Mouse (Mus musculus) CD4-positive, CD25-positive, alpha-beta regulatory T cell, adult 2 months (primary cell): ENCODE results near the gene Tma16.

Experiments
- DNase-seq: peaks from one replicate; pipeline ENCODE4 v3.0.0-alpha.2; 2012; ENCODE audit warnings: low read depth, low spot score

The Tma16 gene

DNA sequence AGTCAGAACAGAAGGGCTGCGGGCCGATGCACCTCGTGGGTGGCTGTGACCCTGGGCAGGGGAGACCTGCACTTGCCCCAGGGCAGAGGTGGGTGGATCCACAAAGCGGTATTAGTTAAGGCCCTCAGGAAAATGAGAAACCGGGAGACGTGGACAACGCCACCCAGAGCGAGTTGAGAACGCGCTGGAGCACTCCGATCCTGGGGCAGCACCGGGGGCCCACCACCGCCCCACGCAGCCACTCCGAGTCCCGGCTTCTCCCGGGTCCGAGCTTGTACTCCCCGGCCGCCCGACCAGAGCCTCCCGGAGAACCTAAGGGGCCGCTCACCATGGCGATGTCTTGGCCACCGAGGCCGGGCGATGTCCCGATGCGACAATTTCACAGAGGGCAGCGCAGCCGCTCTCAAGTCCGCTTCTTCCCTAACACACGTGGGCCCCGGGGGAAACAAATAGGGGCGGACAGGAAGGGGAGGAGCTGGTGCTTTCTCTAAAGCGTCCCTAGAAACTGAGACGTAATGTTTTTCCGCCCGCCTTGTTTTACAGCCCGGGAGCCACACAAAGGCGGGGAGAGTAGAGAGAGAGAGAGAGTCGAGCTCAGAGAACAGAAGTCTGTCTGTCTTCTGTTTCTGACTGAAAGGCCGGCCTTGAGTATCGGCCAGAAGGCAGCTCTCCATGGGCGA lies at the start of gene Tma16:
Gene Tma16, minus strand, starts transcription at position 447 of the 680 bp plus-strand sequence.
- peak; percentile 82 for DNase-seq

DNA sequence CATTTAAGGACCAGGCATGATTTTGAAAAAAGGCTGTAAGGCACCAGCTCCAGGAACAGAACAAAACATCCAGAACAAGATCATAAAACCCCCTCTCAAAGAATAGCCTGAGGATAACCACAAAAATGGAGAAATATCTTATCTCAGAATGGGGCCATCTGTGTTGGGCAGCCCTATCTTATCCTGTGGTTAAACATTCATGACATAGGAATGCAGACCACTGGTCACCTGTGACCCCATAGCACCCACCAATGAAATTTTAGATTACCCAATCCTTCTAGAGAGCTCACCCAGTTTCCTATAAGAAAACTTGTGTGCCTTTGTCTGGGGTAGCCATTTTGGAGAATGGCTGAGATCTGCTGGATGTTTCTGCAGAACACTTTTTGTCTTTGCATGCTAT lies 34.2 kb upstream of the Tma16 start:
- DNase-seq: no peak

DNA sequence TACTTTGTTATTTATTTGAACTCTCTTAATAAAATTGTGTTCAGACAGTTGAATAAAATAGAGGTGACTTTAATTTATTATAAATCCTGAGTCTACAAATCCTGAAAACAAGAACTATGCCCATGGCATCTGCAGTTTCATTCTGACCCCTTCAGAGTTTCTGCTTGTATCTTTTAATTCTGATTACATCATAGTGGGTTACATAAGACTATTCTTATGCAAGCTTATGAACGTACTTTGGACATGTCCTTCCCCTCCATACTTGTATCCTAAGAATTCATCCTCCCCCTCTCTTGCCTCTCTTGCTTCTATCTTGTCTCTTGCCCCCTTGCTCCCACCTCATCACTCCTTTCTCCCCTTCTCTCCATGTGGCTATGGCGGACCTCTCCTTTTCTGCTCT lies 32.8 kb upstream of the Tma16 start:
- no peak for DNase-seq

DNA sequence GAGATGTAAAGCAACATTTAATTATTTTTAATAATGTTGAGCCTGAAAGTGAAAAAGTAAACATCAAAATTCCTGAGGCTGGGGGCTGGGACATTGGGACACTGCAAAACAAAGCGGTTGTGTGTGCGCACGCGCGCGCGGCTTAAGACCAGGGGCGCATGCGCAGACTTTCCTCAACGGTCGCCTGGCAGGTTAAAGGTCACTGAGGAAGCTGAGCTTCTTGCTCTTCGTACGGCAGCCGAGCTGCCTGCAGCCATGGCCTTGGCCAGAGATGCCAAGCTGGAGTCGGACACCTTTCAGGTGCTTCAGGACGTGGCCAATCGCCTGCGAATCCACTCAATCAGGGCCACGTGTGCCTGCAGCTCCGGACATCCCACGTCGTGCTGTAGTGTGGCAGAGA lies 25.2 kb upstream of the Tma16 start, which contains the start of gene Tktl2:
Gene Tktl2, plus strand, starts transcription at position 220 of the 400 bp plus-strand sequence.
- DNase-seq: no peak

DNA sequence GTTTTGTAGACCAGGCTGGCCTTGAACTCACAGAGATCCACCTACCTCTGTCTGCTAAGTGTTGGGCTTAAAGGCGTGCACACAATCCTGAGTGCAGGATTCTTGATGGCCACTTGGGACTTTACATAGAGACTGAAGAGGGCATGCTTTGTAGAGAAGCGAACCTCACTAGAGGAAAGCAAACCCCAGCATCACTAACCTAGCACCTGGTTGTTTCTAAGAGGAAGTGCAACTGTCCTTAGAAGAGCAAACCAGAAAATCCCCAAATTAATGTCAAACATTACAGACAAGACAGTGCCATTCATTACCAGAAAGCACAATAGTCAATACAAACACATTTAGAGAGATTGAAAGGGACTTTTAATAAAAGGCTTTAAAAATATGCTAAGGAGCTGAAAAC lies 17.1 kb upstream of the Tma16 start:
- no peak for DNase-seq

DNA sequence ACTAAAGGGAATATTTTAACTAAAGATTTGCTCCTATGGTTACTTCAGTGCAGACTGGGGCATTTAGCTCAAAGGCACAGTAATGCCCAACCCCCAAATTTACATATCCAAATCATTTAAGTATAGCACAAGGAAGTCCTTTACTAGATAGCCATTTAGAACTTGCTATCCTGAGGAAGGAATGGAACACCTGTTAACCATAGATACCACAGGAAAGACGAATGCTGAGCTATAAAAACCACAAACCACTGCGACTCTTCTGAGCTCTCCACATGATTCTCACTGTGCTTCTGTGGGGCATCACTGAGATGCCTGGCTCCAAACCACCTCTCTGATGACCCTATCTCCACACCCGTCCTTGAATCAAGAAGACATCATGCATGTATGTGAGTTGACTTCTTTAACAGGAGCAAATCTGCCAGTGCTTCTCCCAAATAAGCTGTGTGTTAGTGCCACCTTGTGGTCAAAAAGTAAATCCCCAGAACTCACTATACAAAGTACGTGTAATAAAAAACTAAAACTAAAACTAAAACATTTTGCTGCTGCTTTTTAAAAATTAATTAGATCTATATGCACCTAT lies 10.8 kb upstream of the Tma16 start:
- DNase-seq: peak; percentile 71

DNA sequence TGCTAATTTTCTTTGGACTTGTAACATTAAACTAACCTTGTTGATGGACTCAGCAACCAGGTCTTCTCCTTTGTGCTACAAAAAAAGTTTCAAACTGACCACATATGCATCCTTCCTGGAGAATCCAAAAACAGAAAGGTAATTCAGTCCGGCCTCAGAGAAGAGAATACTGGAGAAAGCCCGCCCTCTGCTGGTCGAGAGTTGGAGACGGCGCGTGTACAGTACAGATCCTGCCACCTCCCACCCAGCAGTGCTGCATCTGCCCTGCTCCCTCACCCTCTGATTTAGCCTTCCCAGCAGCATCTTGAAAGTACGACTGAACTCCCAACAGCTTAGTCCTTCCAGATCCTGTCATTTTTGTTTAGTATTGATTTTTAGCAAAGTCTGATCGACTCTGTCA lies 9.4 kb upstream of the Tma16 start:
- DNase-seq: peak; percentile 78

DNA sequence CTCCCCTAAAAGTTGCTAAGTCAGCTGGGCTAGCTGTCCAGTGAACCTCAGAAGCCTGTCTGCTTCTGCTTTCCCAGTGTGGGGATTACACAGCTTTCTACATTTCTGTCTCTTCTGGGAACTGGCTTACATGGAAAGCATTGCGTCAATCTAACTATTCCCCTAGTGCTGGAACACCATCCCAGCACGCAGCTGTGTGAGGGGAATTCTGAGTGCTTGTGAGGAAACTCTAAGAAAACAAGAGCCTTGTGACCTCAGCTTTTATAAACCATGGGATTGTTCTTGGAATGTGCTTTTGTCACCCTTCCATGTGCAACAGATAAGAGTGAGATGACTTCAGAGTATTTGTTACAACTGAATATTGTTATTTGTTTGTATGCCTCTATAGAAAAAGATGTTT lies 8.2 kb upstream of the Tma16 start:
- no peak for DNase-seq

DNA sequence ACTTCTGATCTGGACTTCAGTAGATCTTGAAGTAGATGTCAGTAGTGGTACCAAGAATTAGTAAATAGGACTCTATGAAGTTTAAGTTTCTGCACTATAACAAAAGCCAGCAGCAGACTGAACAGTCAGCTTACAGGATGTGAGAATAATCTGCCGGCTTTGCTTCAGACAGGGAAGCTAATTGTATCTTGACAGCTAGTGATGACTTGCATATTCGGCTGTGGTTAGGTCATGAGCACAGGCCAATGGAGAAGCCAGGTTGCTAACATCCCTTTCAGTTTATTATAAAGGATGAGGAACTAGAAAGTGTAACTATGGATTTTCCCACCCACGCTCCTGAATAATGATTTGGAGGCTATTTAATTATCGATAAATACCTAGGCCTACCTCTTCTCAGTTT lies 4.3 kb upstream of the Tma16 start:
- no peak for DNase-seq

DNA sequence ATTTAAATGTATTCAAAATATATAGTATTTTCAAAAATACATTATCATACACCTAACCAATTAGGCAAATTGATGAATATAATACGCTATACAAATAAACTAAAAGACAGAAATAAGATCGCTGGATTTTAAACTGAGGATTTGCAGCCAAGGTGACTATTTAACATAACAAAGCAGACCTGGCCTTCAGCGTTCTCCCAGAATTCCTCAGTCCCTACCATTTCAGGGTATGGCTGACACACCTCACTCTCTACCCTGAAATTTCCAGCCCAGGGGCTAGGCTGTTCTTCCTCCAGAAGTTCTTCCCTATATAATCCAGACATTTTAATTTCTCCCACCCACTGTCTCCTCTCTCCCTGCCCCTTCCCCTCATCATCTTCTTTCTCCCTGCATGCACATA lies 2.2 kb upstream of the Tma16 start:
- no peak for DNase-seq

DNA sequence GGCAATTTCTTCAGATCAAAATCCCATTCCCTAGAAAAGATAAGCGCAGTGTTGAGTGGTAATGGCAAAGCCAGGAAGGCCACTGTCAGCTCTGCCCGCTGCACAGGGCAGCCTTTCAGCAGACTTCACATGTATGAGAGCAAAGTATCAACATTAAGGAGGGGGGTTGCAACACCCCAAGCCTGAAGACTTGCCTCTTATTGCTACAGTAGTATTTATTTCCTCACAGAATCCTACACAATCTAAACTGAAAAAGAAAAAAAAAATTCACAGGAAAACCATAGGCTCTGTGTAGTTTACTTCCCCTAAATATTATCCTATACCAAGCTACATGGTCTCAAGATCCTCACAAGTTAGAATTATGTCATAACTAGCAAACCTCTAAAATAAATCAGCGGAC lies 9.4 kb downstream of the Tma16 start:
- DNase-seq: no peak

DNA sequence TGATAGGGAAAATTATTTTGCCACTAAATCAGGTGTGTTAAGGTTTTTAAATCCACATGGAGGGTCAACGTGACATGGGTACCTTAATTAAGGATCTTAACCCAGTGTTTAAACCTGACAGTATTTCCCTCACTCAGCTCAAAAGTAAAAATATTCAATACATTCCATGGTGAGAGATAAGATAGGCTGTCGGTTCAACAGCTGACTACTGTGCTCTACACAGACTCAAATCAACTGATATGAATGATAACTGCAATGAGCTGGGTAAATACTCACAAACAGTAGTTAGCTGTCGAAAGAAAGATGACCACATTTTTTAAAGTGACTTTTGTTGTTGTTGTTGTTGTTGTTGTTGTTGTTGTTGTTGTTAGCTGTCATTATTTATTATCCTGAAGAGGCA lies 16.5 kb downstream of the Tma16 start:
- no peak for DNase-seq

DNA sequence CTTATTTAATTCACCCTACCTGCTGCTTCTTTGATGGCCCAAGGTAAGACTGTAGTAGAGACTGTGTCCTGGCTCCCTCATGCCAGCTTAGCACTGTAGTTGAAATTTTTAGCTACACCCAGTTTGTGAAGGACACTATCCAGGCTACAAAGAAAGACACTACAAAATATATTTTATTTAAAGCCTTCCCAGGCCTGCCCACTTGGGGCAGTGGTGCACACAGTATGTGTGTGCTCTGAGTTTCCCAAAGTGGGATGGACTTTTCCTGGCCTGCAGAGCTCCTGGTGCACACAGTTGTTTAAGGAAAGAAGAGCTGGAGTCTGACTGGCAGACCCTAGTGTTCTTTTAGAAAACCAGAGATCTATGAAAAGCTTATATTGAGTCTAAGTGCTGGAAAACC lies 29.3 kb downstream of the Tma16 start:
- no peak for DNase-seq

DNA sequence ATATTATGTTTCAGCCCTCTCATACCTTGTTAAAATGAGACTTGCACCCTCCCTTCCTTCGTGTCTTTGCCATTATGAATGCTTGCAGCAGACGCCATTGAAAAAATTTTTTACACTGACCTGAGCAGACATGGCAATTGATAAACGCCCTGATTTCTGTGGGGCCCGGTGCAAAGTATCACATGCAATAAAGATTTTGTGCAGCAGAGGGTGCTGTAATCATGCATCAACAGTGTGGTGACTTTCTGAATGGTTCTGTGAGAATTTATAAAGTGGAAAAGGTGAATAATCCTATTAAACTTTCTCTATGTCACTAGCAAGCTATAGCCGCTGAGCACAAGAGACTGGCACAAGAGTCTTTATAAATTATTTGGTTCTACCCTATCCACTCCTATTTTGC lies 35.6 kb downstream of the Tma16 start:
- peak; percentile 33 for DNase-seq

DNA sequence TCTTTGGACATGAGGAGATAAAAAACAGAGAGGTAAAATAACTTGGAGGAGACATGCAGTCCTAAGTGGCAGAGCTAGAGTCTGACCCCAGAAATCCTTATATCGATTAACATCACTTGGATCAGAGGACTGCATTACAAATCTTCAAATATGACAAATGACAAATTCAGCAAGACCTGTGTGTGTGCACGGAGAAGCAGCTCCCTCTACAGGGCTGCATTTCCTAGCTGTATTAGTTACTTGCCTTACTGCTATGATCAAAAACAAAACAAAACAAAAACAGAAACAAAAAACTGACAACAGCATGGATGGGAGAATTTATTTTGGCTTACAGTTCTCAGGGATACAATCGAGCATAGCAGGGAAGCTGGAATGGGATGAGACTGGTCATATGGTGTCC lies 41.0 kb downstream of the Tma16 start:
- no peak for DNase-seq

DNA sequence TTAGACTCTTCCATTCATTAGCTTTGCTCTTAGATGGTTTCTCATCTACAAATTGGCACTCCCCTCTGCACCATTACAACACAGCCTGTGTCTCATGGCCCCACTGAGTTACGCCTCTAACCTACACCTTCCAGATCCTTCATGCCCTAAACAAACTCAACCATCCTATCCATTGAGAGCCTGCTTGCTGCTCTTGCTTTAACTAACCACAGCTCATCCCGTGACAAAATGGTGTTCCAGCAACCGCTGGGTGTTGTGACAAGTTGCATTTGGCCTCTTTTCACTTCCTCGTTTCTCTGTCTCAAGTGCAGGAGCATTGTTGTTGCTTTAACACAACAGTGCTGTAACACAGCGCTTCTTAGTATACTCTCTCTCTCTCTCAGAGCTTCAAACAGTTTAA lies 42.2 kb downstream of the Tma16 start:
- no peak for DNase-seq

DNA sequence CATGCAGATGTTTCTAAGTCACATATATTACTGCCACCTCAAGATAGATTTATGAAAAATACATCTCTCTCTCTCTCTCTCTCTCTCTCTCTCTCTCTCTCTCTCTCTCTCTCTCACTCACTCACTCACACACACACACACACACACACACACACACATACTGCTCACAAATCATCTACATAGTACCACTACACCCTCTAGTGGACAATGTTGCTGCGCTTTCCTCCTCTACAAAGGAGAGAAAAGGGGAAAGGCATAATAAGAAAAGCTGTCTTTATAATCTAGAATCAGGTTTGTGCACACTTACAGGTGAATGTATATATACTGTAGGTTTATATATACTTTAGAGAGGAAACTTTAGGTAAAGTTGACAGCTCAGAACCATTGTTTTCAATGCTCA lies 43.6 kb downstream of the Tma16 start:
- peak; percentile 17 for DNase-seq

DNA sequence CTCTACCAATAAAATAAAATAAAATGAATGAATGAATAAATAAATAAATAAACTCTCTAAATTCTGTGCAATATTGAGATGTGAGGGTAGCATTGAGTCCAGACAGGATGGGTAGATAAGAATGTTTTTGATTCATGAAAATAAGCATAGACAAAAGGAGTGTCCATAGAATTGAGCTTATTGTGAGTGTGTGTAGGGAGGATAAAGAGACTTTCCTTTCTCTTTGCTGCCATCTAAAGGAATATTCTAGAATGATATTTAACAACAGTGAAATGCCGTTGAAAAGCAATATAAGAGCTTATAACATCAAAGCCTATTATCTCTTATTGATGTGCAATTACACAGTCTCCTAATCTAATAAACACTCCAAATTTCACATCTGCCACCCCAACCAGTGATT lies 45.2 kb downstream of the Tma16 start:
- no peak for DNase-seq

DNA sequence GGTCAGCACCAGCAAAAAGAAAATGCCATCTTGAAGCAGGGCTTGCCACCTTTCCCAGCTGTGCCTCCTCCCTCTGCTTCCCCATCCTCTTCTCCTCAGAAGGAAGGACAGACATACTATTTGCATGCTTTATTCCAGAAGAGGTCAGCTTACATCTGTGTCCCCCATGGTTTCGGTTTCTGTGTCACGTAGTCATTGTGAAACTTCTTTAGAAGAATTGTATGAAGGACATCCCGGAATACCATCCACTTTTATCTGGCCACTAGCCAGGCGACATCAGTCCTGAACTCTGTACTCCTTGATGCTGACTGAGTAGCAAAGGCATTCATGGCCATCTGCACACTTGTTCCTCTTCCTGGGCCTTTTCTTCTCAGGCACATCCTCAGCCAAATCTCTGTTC lies 47.9 kb downstream of the Tma16 start:
- DNase-seq: no peak

DNA sequence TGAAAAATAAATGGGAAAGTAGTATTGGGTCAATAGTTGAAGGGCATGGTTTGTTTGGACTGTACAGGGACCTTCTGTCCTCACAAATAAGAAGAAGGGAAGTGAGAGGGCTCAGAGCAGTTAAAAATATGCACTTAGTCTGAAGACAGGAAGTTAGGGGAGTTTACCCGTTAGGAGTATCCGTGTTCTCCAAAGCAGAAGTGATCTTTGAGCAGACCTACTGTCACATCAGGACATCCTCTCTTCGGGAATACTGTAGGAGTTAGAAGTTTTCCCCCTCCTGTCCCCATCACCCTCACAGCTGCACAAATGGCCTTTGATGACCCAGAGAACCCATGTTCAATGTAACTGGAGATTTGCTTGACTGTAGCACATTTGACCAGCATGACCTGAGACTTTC lies 48.4 kb downstream of the Tma16 start:
- DNase-seq: no peak

DNA sequence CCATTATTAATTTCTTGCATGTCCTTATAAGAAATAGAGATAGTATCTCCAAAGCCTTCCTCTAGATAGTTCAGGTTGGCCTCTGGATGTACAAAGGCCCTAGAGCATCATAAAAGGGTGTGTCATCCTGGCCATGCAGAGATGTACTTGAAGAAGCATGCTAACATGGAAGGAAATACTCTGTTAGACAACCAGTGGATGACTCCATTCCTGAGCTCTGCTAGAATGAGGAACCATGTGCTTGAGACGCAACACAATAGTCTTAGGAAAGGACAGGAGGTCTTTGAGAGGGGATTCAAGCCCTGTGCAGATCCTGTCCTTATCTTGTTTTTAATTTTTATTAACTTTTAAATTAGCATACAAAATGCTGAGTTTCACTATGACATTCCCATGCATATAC lies 49.5 kb downstream of the Tma16 start:
- no peak for DNase-seq

DNA sequence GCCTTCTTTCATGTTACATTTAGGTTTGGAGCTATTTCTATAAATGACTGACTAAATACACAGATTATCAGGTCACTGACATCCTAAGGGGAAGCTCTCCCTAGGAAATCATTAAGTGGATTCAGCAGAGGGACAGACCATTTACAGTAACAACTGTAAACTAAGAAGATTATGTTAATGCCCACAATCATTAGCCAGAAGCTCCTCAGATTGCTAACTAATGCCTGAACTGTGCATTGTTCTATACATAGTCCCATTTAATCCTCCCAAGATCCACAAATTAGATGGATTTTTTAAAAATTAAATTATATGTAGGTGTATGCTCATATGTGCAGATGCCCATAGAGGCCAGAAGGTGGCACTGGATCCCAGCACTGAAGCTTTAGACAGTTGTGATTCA lies 52.8 kb downstream of the Tma16 start:
- DNase-seq: no peak

DNA sequence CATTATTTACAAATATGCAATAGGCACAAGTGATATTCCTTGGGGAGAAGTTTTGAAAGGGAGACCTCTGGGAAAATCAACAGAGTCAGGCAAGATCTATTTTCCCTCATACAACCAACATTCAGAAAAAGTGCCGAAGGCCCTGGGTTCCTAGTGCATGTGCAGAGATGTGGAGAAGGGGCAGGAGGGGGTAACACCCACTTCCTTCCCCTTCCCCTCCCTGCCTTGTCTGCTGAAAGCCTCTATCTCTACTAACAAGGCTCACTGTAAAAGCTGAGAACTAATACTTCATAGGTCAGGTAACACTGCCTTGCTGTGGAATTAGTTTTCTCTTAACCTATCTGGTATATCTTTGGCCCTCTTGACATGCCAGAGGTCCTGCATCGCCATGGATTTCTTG lies 55.7 kb downstream of the Tma16 start:
- no peak for DNase-seq
